Mouse (Mus musculus) frontal cortex, postnatal 25 days (tissue): Measurements from ENCODE around the gene Ash1l.

Experiments used
- DNase-seq, 2 experiments: peaks; one replicate each; pipeline ENCODE4 v3.0.0; 2022; ENCODE audit warnings: low spot score in 2 of 2

Ash1l gene

DNA sequence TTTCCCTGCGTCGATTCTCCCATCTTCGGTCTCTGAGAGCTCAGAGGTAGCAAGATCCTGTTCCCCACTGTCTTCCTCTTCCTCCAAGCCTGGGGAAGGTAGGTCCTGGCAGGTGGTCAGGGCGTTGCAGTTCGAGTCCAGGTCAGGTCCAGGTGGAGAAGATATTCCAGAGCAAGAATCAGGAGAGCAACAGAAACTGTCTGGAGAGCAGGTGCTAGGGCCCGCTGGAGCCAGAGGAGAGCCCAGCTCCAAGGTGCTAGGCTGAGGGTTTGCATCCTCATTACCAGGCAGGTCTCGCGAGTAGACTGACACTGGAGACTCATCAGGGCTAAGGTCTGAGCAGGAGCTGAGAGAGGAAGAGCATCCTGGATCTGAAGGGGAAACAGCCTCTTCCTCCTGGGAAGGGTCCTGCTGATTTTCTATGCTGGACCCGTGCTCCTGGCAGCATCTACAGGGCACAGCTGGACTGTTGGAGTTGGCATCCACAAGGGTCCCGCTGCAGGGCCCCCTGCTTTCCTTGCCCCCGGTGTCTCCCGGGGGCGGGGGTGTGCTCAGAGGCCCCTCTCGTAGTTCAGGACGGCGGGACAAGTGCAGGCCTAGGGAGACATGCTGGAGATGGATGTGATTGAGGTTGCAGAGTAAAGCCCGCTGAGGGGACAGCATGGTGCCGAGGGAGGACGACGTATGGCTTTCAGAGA is 141.5 kb downstream of the Ash1l start:
- no peak for DNase-seq

DNA sequence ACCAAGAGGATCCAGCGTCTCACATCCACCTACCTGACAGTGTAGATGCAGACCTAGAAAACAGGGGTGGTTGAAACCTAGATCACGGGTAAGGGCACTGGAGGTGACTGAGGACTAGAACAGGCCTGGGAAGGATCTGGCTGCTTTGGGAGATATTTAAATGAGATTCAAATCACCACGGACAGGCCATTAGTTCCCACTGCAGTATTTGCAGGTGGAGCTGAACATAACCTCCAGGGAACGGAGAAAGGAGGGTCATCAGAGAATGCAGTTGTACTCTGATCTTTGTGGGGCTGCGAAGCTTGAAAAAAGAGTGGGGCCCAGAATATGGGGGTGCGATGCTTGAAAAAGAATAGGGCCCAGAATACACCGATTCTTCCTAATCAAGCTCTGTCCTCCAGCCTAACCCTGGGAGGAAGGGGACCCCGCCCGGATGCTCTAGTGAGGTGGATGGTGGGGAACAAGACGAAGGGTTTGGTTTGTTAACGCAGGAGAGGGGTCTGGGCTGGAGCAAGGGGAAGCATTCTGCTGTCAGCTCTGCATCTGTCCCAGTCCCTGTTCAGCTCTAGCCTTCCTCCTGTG is 142.2 kb downstream of the Ash1l start:
- no peak for DNase-seq

DNA sequence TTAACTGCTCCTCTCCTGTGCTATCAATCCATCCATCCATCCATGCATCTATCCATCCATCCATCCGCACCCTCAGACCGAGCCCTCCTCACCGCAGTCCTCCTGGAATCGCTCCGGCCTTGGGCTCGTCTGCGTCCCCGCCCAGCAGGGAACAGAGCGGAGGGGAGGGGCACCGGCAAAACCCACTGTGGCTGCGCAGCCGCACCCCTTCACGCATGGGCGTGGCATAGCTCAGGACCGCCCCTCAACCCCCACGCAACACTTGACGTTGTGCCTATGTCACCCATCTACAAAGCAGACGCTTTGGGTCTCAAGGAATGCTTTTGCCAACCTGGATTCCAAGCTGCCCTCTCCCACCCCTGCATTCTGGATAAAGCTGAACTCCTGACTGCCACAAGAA is 142.8 kb downstream of the Ash1l start, which contains the start of gene Rusc1:
TSS of gene Rusc1 (minus strand) at position 137 of the 400 bp plus-strand sequence.
- DNase-seq, result peak; percentile 78 to 88

DNA sequence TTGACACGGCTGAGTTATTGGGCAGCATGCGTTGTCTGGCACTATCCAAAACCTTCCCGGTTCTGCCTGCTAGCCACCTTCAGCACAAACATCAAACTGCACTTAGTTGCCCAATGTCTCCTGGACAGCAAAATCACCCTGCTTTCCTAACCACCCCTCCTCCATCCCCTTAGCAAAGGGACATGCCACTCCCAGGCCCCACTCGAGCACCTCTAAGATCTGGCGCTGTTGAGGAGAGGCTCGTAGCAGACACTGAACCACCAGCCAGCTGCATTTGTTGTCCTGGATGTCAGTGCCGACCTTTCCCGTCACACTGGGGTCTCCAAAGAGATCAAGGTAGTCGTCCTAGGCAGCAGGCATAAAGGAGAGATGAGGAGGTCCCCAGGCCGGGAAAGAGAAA is 143.6 kb downstream of the Ash1l start:
- DNase-seq, result no peak

DNA sequence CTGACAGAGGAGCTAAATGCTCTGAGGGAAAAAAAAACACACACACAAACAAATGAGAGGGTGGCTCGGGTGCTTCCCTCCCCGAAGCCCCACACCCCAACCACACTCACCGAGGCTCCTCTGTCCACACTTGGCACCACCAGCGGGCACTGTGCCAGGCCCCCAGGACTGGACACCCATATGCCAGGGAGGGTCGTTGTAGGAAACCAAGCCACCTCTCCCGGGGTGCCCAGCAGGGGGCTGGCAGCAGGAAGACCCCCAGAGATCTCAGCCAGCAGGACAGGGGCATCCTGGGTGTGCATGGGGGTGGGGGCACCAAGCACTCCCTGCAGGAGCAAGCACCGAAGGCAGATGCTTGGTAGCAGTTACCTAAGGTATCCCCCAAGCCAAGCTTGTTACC is 150.4 kb downstream of the Ash1l start, which contains the start of gene Gm43738:
TSS of gene Gm43738 (minus strand) at position 289 of the 400 bp plus-strand sequence.
- no peak for DNase-seq

DNA sequence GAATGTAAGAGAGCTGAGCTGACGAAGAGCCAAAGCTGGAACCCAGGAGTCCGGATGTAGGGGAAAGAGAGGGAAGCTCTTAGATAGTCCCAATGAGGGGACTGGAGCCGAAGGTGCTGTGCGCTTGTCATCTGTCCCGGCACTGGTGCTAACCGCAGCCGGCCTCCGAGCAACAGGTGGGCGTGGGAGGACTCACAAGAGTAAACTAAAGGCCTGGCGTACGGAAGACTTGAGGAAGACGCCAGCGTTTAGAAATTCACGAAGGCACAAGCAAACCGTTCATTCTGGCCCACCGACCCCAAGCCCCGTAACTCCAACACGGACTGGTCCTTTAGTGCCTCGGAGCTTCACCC is 151.0 kb downstream of the Ash1l start:
- DNase-seq, result peak in 1 of 2 experiments; percentile 57

DNA sequence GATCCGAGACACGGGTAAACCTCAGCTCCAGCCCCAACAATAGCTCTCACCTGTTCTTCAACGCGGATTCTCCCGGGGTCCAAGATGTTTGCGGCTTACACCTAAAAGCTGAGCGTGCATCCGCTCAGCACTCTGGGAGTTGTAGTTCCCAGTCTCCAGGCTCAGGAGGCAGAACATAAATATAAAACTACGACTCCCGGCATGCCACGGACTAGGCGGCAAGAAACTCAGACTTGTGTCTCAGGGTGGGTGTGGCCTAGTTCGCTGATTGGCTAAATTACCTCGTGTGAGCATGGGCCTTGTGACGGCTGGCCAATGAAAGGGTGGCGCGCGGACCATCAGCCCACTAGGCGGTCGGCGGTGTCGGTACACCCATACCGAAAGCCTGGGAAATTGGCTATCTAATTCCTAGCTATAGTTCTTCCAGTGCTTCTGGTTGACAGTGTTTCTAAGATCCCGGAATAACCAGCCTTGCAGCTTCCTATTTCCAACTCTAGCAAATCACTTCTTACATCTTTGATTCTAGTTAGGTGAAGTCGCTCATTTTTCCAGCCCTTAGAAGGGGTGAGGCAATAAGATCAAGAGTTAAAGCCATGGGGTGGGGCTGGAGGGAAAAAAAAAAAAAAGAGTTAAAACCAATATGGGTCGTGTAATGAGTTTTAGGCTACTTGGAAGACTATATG is 151.5 kb downstream of the Ash1l start, which contains the start of gene Fdps:
TSS of gene Fdps (minus strand) at position 148 of the 683 bp plus-strand sequence.
- DNase-seq, result peak; percentile 84 to 91

DNA sequence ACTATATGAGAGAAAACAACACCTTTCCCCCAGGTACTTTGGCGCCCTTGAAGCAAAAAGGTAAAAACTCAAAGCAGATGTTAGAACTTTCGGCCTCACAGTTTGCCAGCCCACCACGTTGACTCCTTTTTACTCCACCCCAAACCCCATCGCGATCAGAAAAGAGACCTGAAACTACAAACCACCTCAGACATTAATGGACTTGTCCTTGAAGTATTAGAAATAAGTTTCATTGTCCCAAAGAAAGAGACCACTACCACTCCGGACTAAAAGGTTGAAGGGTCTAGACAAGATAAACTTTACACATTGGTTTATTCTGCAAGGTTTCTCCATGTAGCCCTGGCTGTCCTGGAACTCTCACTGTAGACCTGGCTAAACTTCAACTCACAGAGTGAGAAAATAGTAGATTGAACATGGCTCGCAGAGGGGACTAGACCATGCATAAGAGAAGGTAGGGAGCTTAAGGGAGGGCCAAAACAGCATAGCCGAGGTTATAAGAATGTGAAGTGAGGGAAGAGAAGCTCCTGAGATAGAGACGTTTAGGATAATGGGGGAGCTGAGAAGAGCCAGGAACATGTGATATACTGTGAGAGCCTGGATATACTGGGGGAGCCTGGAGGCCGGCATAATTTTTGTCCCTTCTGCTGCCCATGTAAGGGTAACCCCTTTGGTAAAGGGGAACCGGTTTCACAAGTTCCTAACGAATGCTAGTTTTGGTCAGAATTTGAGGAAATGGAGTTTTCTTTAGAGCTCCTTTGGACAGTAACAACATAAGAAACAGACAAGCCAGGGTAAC is 152.3 kb downstream of the Ash1l start:
- DNase-seq, result no peak

DNA sequence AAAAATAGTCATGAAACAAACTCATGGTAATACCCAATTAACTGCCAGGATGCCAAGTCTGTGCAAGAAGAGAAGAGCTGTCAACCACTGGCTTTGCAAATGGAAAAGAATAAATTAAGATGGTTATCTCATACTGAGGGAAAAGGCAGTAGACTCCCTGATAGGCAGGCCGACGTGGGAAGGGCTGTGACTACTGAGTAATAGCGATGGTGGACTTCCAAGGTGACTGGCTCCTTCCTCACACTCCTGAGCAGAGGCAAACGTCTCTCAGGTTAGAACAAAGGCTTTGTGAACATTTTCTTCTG is 152.8 kb downstream of the Ash1l start:
- no peak for DNase-seq

DNA sequence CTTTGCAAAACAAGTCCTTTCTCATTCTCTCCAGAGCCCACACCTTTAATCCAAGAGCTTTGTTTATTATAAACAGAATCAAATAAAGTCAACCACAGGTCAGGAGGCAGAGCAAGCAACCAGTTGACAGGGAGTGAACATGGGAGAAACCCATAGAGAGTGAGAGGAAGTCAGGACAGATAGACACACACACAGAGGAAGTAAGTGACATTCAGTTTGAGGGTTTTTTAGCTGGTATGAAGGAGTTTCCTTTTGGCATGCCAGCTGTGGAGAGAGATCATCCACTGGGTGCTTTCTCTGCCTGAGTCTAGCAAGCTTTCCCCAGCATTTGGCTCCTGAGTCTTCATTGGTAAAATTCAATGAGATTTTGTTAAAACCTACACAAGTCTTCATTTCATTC is 156.5 kb downstream of the Ash1l start:
- no peak for DNase-seq

DNA sequence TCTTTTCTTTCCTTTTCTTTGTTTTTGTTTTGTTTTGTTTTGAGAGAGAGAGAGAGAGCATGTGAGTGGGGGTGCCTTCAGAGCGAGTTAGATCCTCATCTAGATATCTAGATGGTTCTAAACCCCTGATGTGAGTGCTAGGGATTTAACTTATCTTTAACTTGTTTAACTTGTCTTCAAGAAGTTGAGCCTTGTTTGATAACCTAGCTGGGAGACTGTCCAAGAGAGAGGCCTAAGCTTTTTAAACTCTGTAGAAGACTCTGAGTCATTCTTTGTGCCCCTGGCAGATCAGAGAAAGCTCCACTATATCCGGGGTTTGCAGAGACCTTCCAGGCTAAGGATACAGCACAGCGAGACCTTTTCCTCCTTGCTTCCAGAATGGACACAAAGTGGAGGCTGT is 157.1 kb downstream of the Ash1l start:
- no peak for DNase-seq

DNA sequence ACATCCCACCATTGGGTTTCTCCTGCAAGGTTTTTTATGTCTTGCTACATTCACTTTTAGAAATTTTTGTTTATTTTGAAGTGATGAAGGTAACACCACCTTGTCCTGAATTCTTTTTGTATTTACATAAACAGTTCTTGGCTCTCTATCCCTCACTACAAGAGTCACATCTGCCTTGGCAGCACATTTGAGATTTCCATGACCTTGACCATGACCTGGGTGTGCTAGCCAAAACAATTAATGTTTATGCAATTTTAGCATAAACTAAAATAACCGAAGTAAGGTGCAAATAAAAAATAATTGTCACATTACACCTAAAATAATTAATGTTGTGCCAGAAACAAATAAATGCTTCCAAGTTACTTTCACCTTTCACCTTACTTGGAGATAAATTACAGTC is 157.7 kb downstream of the Ash1l start:
- DNase-seq, result no peak

DNA sequence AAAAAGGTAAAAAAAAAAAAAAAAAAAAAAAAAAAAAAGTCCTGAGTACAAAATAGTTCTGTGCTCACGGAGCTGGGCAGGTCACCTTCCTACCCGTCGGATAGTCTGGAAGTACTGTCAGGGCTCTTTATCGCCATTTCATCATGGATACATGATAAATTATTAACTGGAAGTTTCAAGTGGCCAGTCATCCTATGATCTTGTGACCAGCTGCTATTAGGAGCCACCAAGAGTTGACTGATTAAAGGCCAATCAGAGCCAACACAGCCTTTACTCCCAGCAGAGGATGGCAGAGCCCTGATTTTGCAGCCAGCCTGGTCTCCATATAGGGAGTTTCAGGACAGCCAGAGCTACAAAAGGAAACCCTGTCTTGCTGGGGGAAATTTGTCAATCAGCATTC is 162.6 kb downstream of the Ash1l start:
- DNase-seq, result no peak

DNA sequence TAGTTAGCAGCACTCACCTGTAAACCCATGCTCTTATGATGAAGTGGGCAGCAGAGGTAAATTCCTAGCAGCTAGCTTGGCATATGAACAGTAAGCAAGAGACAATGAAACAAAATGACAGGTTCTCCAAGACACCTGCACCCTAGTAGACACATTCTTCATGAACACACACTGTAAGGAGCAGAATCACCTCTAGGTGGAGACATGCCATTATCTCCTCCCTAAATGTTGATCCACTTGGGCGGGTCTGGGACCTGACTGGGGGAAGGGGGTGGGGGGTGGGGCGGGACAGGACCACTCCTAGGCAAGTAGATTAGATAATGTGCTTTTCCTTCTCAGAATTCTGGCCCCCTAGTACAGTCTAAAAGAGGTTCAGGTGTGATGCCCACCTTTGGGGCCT is 165.1 kb downstream of the Ash1l start:
- no peak for DNase-seq

DNA sequence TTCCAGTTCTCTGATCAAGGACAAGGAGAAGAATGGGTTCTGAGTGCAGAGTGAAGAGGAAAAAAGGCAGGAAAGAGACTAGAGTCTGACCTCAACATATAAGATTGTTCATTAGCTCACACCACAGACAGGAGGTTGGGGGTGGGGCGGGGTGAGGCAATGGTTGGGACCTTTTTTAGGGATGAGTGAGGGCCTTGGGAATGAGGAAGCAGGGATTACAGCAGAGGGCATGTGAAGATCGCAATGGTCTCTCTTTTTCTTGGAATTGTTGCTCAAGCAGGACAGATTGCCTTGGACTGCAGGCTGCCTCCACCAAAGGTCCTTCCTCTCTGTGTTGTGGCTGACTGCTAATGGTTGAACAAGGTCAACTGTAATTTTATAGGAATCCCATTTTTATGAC is 172.9 kb downstream of the Ash1l start:
- no peak for DNase-seq

DNA sequence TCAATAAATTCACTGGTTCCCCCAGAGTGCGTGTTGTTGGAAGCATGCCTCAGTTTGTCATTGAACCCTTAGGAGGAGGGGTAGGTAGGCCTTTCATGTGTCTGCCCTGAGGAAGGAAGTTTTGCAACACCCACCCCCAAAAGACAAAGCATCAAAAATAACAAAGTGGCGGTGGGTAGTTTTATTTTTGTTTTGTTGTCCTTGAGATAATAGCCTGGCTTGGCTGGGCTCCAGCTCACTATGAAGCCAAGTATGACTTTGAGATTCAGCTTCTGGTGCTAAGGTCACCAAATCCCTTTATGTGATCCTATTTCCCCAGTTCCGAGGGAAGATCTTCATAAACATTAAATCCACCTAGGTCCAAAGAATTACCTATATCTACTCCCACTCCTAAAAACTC is 173.8 kb downstream of the Ash1l start:
- DNase-seq, result no peak

DNA sequence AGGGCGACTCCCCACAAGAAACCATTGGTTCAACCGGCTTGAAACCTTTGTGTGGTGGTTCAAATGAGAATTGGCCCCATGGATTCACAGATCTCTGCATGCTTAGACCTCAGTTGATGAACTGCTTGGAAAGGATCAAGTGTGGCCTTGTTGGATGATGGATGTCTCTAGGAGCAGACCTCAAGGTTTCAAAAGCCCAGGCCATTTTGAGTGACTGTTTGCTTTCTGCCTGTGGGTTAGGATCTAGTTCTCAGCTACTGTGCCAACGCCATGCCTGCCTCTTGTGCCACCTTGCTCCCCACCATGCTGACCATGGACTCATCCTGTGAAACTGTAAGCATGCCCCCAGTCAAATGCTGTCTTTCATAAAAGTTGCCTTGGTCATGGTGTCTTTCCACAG is 175.6 kb downstream of the Ash1l start:
- DNase-seq, result no peak
